Mouse (Mus musculus) ES-Bruce4 (cell line): ENCODE data around the gene Hepacam2.

ENCODE experiments used
- CTCF ChIP-seq: IDR thresholded peaks from one replicate; pipeline ENCODE4 v1.8.1; 2011; ENCODE audit warnings: low read depth, low read length
- EP300 ChIP-seq: IDR thresholded peaks from 2 replicates; pipeline ENCODE4 v1.6.1; 2011; ENCODE audit warnings: low read depth, low read length; ENCODE audit not compliant: insufficient read depth
- POLR2A ChIP-seq: IDR thresholded peaks from one replicate; pipeline ENCODE4 v1.8.1; 2011; ENCODE audit warnings: low read length; ENCODE audit not compliant: insufficient read depth

GRCm38 (mm10) chr6:3507078-3507477 is 9.0 kb upstream of the Hepacam2 start:
- TF ChIP-seq POLR2A (no peak), EP300 (no peak), CTCF (no peak)
